Mouse (Mus musculus) midbrain, embryonic 12.5 days (tissue): Measurements from ENCODE around the gene Larp1b. TPM values are rescaled to one million over a fixed set of nuclear protein-coding genes. Genes with fewer than 3 reads are reported as not detected.

ENCODE experiments used
- ATAC-seq: fragments of 200-750 bp; cut with Nextera tagmentation; 2 replicates; pipeline ENCODE4 v1.8.0; 2017; ENCODE audit warnings: low read depth, moderate TSS enrichment, moderate library complexity; ENCODE audit not compliant: low FRiP score
- H3K27ac ChIP-seq: fragments of 300-500 bp; sonication (generic); replicated peaks from 2 replicates; pipeline ENCODE4 v1.5.1; 2016; ENCODE audit warnings: mild to moderate bottlenecking
- H3K27me3 ChIP-seq: fragments of 300-500 bp; sonication (generic); 2 replicates; pipeline ENCODE4 v1.6.1; 2016; ENCODE audit warnings: mild to moderate bottlenecking
- H3K36me3 ChIP-seq: fragments of 300-500 bp; sonication (generic); 2 replicates; pipeline ENCODE4 v1.6.1; 2016
- H3K4me1 ChIP-seq: fragments of 300-500 bp; sonication (generic); 2 replicates; pipeline ENCODE4 v1.6.1; 2016
- H3K4me2 ChIP-seq: fragments of 300-500 bp; sonication (generic); replicated peaks from 2 replicates; pipeline ENCODE4 v1.6.1; 2016; ENCODE audit warnings: mild to moderate bottlenecking, moderate library complexity
- H3K4me3 ChIP-seq: fragments of 300-500 bp; sonication (generic); 2 replicates; pipeline ENCODE4 v1.5.1; 2016; ENCODE audit warnings: mild to moderate bottlenecking
- H3K9ac ChIP-seq: fragments of 300-500 bp; sonication (generic); replicated peaks from 2 replicates; pipeline ENCODE4 v1.6.1; 2016; ENCODE audit warnings: mild to moderate bottlenecking, moderate library complexity
- H3K9me3 ChIP-seq: fragments of 300-500 bp; sonication (generic); 2 replicates; pipeline ENCODE4 v1.6.1; 2016; ENCODE audit warnings: mild to moderate bottlenecking
- WGBS: fragments of 180-500 bp; shearing (Covaris S2); methylation state at CpG from one replicate; pipeline ENCODE4 v1.1.7; 2016; 5-methylcytosine and 5-hydroxymethylcytosine counted together
- polyA plus RNA-seq: library from polyadenylated mRNA; unstranded; fragments of >200 nt; fragmentation: Nextera tagmentation; extraction: Ambion mirVana; gene quantifications from 2 replicates; pipeline ENCODE4 v1.2.1, GENCODE M21; 2016

Gene Larp1b
- polyA plus RNA-seq, 1 experiment from 2014 or later, result 2.2 TPM

GRCm38 (mm10) chr3:41065320-41065719 is 115.7 kb downstream of the Larp1b start:
- no peaks in the 10 kb centered on the region for H3K27me3 ChIP-seq
- WGBS, result 87% methylated on average over 2 of the region's 2 CpGs
- no peak overlapping the region for H3K27ac ChIP-seq
- H3K4me2 ChIP-seq, result no peak overlapping the region
- no peaks in the 10 kb centered on the region for H3K4me1 ChIP-seq
- no peak for ATAC-seq
- H3K36me3 ChIP-seq, result peaks cover 37% of the 10 kb centered on the region
- no peak overlapping the region for H3K4me3 ChIP-seq
- no peaks in the 10 kb centered on the region for H3K9me3 ChIP-seq
- H3K9ac ChIP-seq, result no peak overlapping the region

- no peaks in the 10 kb centered on the region for H3K4me1 ChIP-seq
- no peak overlapping the region for H3K9ac ChIP-seq
- no peak overlapping the region for H3K4me3 ChIP-seq
- peaks cover 22% of the 10 kb centered on the region for H3K36me3 ChIP-seq
- no peaks in the 10 kb centered on the region for H3K9me3 ChIP-seq
- no peak overlapping the region for H3K4me2 ChIP-seq
- no peak for ATAC-seq
- no peaks in the 10 kb centered on the region for H3K27me3 ChIP-seq
- 77% methylated on average over 2 of the region's 2 CpGs for WGBS
- H3K27ac ChIP-seq, result no peak overlapping the region
These were observed 120.9 kb downstream of the Larp1b start for GRCm38 (mm10) chr3:41070519-41070918.

GRCm38 (mm10) chr3:41075376-41075775 is 125.7 kb downstream of the Larp1b start:
- no peak overlapping the region for H3K27ac ChIP-seq
- H3K9me3 ChIP-seq, result no peaks in the 10 kb centered on the region
- H3K4me2 ChIP-seq, result no peak overlapping the region
- no peak overlapping the region for H3K4me3 ChIP-seq
- H3K36me3 ChIP-seq, result no peaks in the 10 kb centered on the region
- H3K9ac ChIP-seq, result no peak overlapping the region
- no peak for ATAC-seq
- 94% methylated on average over 8 of the region's 8 CpGs for WGBS
- H3K4me1 ChIP-seq, result peaks cover 2% of the 10 kb centered on the region
- no peaks in the 10 kb centered on the region for H3K27me3 ChIP-seq

DNA sequence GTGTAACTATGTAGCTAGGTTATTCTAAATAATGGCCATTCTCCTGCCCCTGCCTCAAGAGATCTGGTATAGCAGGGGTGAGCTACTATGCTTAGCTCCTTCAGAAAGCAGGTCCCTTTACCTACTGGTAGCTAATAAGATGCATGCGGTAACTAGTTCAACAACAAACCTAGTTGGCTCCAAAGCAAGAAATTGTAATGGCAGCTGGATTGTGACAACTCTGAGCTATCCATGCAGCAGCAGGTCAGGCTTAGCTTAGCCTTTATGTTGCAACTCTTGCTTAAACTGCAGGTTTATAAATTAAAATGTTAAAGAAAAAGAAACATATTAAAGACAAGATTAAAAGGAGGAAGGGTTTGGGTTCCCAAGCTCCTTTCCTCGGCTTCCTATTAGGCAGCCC is 129.0 kb downstream of the Larp1b start:
- Histone ChIP-seq H3K36me3 (no peaks in the 10 kb centered on the region), H3K4me2 (no peak overlapping the region), H3K27ac (no peak overlapping the region), H3K9ac (no peak overlapping the region), H3K9me3 (no peaks in the 10 kb centered on the region), H3K4me1 (peaks cover 15% of the 10 kb centered on the region), H3K4me3 (no peak overlapping the region), H3K27me3 (no peaks in the 10 kb centered on the region)
- WGBS, result 97% methylated on average over 2 of the region's 2 CpGs
- no peak for ATAC-seq

DNA sequence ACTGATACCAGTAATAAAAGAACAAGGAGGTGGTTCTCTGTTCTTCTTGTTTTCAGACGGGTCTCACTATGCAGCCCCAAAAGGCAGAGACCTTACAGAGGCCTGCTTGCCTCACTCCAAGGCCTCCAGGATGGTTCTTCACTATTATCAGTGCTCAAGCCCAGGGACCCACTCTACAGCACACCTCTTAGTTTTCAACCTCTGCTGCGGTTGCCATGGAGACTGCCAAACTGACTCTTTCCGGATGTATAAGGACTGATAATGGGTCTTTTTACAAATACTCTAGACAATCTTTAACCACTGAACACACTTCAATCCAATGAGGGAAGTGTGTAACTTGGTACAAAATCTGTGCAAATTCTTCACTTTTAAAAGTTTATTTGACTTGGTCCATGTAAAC is 131.1 kb downstream of the Larp1b start:
- peaks cover 22% of the 10 kb centered on the region for H3K4me1 ChIP-seq
- H3K9ac ChIP-seq, result no peak overlapping the region
- H3K4me3 ChIP-seq, result peak overlapping the region; percentile 89; the same call in 1 of the 2 replicates
- no peaks in the 10 kb centered on the region for H3K27me3 ChIP-seq
- peak overlapping the region; percentile 85 for H3K4me2 ChIP-seq
- no peak for ATAC-seq
- H3K27ac ChIP-seq, result no peak overlapping the region
- 45% methylated on average over 3 of the region's 3 CpGs for WGBS
- H3K36me3 ChIP-seq, result no peaks in the 10 kb centered on the region
- H3K9me3 ChIP-seq, result no peaks in the 10 kb centered on the region

DNA sequence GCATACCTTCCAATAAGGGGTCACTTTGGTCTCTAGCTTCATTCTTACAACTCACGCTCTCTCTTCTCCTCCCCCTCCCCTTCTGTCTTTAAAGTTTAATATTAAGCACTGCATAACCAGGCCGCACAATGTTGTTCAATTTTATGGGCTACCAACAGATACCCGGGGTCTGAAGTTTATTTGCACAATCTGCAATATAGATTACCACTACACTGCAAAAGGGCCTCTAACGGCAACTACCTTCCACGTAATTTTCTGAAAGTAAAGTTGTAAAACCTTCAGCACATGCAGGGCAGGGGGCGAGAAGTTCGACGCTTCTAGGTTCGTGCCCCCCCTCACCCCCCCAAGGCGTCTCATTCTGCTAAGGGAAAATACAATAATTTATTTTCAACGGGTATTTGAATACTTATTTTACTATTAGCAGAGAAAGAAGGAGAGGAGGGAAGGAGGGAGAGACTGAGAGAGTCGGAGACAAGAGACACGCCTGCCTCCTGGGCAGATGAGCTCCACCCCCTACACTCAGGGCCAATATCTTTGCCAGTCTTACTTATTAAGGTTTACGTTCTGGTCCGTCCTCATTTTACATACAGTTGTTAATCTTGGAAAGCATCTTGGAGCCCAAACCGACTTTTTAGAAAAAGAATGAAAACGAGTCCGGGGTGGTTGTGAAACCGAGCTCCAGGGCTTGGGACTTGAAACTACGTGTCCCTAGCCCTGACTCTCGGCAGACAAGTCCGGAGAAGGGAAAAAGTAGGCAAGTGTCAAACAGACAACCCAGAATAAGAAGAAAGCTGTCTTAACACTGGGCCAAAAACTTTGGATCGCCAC is 132.1 kb downstream of the Larp1b start:
- Histone ChIP-seq H3K27ac (peak overlapping the region; percentile 92; the same call in 1 of the 2 replicates), H3K9ac (peak overlapping the region; percentile 87), H3K27me3 (no peaks in the 10 kb centered on the region), H3K36me3 (no peaks in the 10 kb centered on the region), H3K4me3 (peak overlapping the region; percentile 89), H3K4me1 (peaks cover 22% of the 10 kb centered on the region), H3K4me2 (peak overlapping the region; percentile 85), H3K9me3 (no peaks in the 10 kb centered on the region)
- no peak for ATAC-seq
- WGBS, result 3% methylated on average over 23 of the region's 23 CpGs

DNA sequence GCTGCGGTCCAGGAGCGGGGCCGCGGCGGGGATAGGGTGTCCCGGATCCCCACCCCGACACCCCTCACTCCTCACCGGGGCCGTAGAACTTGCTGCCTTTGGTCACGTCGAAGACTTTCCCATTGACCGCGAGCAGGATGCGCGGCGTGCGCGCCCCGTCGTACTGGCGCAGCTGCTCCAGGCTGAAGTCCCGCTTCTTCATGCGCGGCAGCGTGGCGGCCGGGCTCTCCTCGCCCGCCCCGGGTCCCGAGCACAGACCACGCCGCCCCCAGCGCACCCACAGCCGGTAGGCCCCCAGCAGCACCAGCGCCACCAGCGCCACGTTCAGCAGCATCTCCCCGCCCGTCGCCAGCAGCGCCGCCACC is 132.9 kb downstream of the Larp1b start:
- under 1% methylated on average over 38 of the region's 43 CpGs for WGBS
- H3K4me3 ChIP-seq, result peak overlapping the region; percentile 89
- H3K36me3 ChIP-seq, result no peaks in the 10 kb centered on the region
- H3K27ac ChIP-seq, result peak overlapping the region; percentile 92
- H3K27me3 ChIP-seq, result no peaks in the 10 kb centered on the region
- no peaks in the 10 kb centered on the region for H3K9me3 ChIP-seq
- H3K4me1 ChIP-seq, result peaks cover 22% of the 10 kb centered on the region
- peak; percentile 67 for ATAC-seq
- peak overlapping the region; percentile 85 for H3K4me2 ChIP-seq
- H3K9ac ChIP-seq, result peak overlapping the region; percentile 87

- Histone ChIP-seq H3K4me2 (peak within 1 kb of the TSS; percentile 85), H3K4me1 (peaks cover 22% of the 10 kb centered on the region), H3K36me3 (no peaks in the 10 kb centered on the region), H3K27ac (peak within 1 kb of the TSS; percentile 92), H3K27me3 (no peaks in the 10 kb centered on the region), H3K4me3 (peak within 1 kb of the TSS; percentile 89), H3K9me3 (no peaks in the 10 kb centered on the region), H3K9ac (peak within 1 kb of the TSS; percentile 87)
- WGBS, result under 1% methylated on average over 74 of the region's 95 CpGs
- ATAC-seq, result peak; percentile 98
These were observed 133.5 kb downstream of the Larp1b start, which contains the start of gene Pgrmc2 for GRCm38 (mm10) chr3:41082885-41083789. Pgrmc2 (minus strand) TSS chr3:41083046.

DNA sequence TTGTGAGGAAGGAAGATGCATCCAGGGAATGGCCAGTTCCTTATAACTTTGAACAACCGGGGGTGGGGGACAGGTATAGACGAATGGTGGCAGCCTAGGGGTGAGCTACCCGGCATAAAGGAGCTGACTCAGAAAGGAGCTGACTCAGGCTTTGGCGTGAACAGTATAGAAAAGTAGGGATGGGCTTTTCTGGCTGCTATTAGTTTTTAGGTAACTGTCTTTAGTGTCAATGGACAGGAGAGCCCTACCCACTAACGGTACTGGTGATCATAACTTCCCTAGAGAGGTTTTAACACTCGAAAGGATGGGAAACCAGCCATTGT is 134.1 kb downstream of the Larp1b start:
- peak overlapping the region; percentile 87 for H3K9ac ChIP-seq
- H3K36me3 ChIP-seq, result no peaks in the 10 kb centered on the region
- ATAC-seq, result peak; percentile 21
- H3K4me1 ChIP-seq, result peaks cover 22% of the 10 kb centered on the region
- WGBS, result 5% methylated on average over 6 of the region's 6 CpGs
- peak overlapping the region; percentile 92 for H3K27ac ChIP-seq
- peak overlapping the region; percentile 89 for H3K4me3 ChIP-seq
- peak overlapping the region; percentile 75 for H3K4me2 ChIP-seq
- no peaks in the 10 kb centered on the region for H3K9me3 ChIP-seq
- H3K27me3 ChIP-seq, result no peaks in the 10 kb centered on the region

GRCm38 (mm10) chr3:41084421-41084820 is 134.8 kb downstream of the Larp1b start:
- H3K4me3 ChIP-seq, result no peak overlapping the region
- ATAC-seq, result no peak
- WGBS, result 87% methylated on average over 5 of the region's 5 CpGs
- no peaks in the 10 kb centered on the region for H3K36me3 ChIP-seq
- peaks cover 22% of the 10 kb centered on the region for H3K4me1 ChIP-seq
- H3K9ac ChIP-seq, result no peak overlapping the region
- no peaks in the 10 kb centered on the region for H3K27me3 ChIP-seq
- peak overlapping the region; percentile 75; the same call in 1 of the 2 replicates for H3K4me2 ChIP-seq
- H3K27ac ChIP-seq, result no peak overlapping the region
- H3K9me3 ChIP-seq, result no peaks in the 10 kb centered on the region

DNA sequence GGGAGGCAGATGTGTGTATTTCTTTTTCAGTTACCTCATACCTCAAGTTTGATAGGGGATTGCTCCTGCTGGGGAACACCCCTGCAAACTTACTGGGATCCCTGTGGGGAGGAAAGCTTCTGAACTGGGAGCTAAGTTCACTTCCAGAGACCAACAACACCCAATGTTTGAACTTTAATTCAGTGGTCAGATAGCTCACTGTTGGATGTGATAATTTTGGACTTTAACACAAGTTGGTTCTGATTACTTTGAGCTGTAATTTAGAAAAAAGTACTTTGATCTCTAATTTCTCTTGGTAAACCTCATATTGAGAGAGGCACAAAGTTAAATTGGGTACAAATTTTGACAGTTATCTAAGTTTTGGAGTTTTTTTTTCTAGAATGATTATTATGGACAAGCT is 137.4 kb downstream of the Larp1b start:
- no peaks in the 10 kb centered on the region for H3K27me3 ChIP-seq
- peaks cover 7% of the 10 kb centered on the region; the same call in 1 of the 2 replicates for H3K4me1 ChIP-seq
- no peak overlapping the region for H3K9ac ChIP-seq
- no peak for ATAC-seq
- no peak overlapping the region for H3K4me2 ChIP-seq
- H3K4me3 ChIP-seq, result no peak overlapping the region
- H3K9me3 ChIP-seq, result no peaks in the 10 kb centered on the region
- H3K36me3 ChIP-seq, result no peaks in the 10 kb centered on the region
- no peak overlapping the region for H3K27ac ChIP-seq
